Mouse (Mus musculus) testis, adult 2 months (tissue): ENCODE measurements around the gene Abat. TPM values are rescaled to one million over a fixed set of nuclear protein-coding genes. Genes with fewer than 3 reads are reported as not detected.

Experiments
- H3K27ac ChIP-seq: fragments of 200-500 bp; 2 replicates; pipeline ENCODE4 v1.5.1; 2012; ENCODE audit warnings: low read depth, low read length; ENCODE audit not compliant: control insufficient read depth, insufficient read depth
- H3K27me3 ChIP-seq: fragments of 200-500 bp; 2 replicates; pipeline ENCODE4 v1.6.1; 2012; ENCODE audit warnings: mild to moderate bottlenecking, low read length, moderate library complexity; ENCODE audit not compliant: control insufficient read depth, insufficient read depth
- H3K36me3 ChIP-seq: fragments of 200-500 bp; 2 replicates; pipeline ENCODE4 v1.6.1; 2012; ENCODE audit warnings: mild to moderate bottlenecking, low read length; ENCODE audit not compliant: control insufficient read depth, insufficient read depth
- H3K4me1 ChIP-seq: fragments of 200-500 bp; 2 replicates; pipeline ENCODE4 v1.6.1; 2012; ENCODE audit warnings: low read length; ENCODE audit not compliant: control insufficient read depth, insufficient read depth
- H3K4me3 ChIP-seq: fragments of 200-500 bp; 2 replicates; pipeline ENCODE4 v1.5.1; 2012; ENCODE audit warnings: low read depth, mild to moderate bottlenecking, low read length, moderate library complexity, mixed read lengths; ENCODE audit not compliant: control insufficient read depth
- CTCF ChIP-seq: fragments of 200-500 bp; IDR thresholded peaks from 2 replicates; pipeline ENCODE4 v1.5.1; 2012; ENCODE audit warnings: low read depth, mild to moderate bottlenecking, inconsistent platforms, low read length, moderate library complexity; ENCODE audit not compliant: control insufficient read depth, insufficient read depth, insufficient replicate concordance
- POLR2A ChIP-seq: fragments of 200-500 bp; IDR thresholded peaks from 2 replicates; pipeline ENCODE4 v1.6.1; 2012; ENCODE audit warnings: low read depth, mild to moderate bottlenecking, inconsistent platforms, low read length, moderate library complexity; ENCODE audit not compliant: control insufficient read depth
- polyA plus RNA-seq: library from polyadenylated mRNA; depleted of rRNA; stranded (reverse); fragments of >200 nt; gene quantifications from 2 replicates; pipeline ENCODE4 v1.2.3, GENCODE M21; 2012

Gene Abat
- polyA plus RNA-seq, 1 experiment = 21.2 TPM

DNA sequence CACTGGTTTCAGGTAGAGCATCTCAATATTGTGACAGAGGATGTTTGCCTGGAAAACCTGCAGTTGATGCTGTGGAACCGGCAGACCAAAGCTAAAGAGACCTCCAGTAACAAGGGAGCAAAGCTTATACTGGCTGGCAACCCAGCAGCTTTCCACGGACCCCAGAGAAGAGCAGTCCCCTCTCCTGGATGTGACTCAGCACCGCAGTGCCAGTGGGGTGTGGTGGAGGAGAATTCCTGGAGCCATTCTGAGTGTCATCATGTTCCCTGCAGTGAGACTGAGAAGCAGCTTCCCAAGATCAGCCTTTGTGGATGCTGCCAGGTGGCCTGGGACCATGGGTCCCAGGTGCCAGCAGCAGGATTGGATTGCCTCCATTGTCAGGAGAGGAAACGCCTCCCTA, 99.8 kb downstream of the Abat start:
- TF ChIP-seq CTCF = no peak
- TF ChIP-seq POLR2A = no peak
- no peak overlapping the region for H3K4me3 ChIP-seq

DNA sequence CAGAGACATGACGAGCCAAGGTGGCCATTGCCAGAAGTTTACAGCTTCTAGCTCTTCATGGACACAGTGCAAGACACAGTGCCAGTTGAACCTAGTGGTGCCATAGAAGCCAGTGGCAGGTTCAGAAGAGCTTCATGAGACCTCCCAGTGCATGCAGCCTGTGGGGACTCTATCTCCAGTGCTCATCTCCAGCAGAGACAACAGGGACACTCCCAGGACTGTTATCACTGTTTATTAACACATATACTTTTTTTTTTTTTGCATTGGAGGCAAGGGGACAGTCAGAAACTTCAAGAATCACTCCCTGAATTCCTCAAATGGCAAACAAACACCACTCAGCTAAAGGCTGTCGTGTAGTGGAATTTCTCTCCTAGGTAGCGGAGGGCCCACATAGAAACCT, 100.2 kb downstream of the Abat start:
- no peak overlapping the region for H3K27ac ChIP-seq
- no peak for TF ChIP-seq POLR2A
- TF ChIP-seq CTCF = no peak
- no peaks in the 10 kb centered on the region for H3K4me1 ChIP-seq
- no peaks in the 10 kb centered on the region for H3K36me3 ChIP-seq
- no peaks in the 10 kb centered on the region for H3K27me3 ChIP-seq
- no peak overlapping the region for H3K4me3 ChIP-seq

More for the DNA sequence above, 99.8 kb downstream of the Abat start:
- Histone ChIP-seq H3K4me1 (no peaks in the 10 kb centered on the region), H3K27ac (no peak overlapping the region), H3K27me3 (no peaks in the 10 kb centered on the region), H3K36me3 (no peaks in the 10 kb centered on the region)

GRCm38 (mm10) chr16:8619659-8620314, 106.6 kb downstream of the Abat start:
- Histone ChIP-seq H3K27me3 (no peaks in the 10 kb centered on the region), H3K4me1 (no peaks in the 10 kb centered on the region), H3K27ac (peak overlapping the region; percentile 70), H3K4me3 (no peak overlapping the region), H3K36me3 (no peaks in the 10 kb centered on the region)
- no peak for TF ChIP-seq POLR2A
- TF ChIP-seq CTCF = no peak

DNA sequence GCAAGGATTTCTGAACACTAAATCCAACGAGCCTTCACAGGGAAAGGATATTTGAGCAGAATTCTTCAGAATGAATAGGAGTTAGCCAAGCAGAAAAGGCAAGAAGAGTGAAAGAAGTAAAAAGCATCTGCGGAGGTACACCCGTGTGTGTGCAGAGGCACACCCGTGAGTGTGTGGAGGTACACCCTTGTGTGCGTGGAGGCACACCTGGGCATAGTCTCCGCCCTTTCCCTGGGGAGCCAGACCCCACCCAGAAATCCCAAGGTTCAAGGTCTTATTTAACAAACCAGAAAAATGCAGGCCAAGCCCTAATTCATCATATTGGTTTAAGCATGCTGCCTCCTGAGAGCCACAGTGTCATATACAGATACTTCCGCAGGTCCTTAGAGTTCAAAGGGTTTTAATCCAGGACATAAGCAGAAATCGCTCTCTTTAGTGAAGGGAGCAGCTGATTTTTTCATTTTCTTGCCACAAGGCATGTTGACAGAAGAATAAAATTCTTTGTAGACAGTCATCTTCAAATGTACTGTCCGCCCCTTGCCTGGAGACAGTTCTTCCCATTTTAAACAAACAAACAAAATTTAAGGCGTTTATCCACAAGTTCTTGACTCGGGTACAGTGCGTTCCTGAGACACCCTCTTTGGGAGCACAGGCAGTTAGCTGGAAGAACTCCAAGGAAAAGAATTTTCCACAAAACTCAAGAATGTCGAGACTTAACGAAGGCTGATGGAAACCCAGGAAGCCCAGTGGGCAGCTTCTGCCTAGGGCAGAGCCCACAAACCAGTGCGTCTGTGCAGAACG, 107.3 kb downstream of the Abat start:
- Histone ChIP-seq H3K36me3 (no peaks in the 10 kb centered on the region), H3K4me3 (no peak overlapping the region), H3K27me3 (no peaks in the 10 kb centered on the region), H3K27ac (peak overlapping the region; percentile 70), H3K4me1 (no peaks in the 10 kb centered on the region)
- TF ChIP-seq CTCF (no peak), POLR2A (no peak)

GRCm38 (mm10) chr16:8630419-8630818, 117.2 kb downstream of the Abat start:
- TF ChIP-seq CTCF (no peak), POLR2A (no peak)
- H3K27ac ChIP-seq = no peak overlapping the region
- H3K36me3 ChIP-seq = no peaks in the 10 kb centered on the region; the same call in 1 of the 2 replicates
- H3K27me3 ChIP-seq = no peaks in the 10 kb centered on the region
- no peak overlapping the region for H3K4me3 ChIP-seq
- no peaks in the 10 kb centered on the region for H3K4me1 ChIP-seq

DNA sequence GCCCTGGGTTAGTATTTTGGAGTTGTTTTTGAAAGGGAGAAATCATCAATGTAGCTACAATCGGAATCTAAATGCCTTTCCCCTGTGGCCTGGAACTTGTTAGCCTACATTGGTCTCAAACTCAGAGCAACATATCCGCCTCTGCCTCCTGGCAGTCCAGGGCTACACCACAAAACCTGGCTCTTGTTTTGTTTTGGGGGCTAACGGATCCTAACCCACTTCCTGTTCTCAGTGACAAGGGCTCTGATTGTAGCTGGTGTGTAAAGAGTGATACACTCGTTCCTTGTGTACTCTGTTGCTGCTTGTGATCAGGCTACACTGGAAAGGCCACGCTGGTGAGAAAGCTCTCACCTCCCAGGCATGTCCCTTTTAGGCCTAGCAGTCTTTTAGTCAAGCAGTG, 118.2 kb downstream of the Abat start:
- no peak overlapping the region for H3K4me3 ChIP-seq
- TF ChIP-seq CTCF = no peak
- no peak for TF ChIP-seq POLR2A
- no peak overlapping the region for H3K27ac ChIP-seq
- H3K36me3 ChIP-seq = no peaks in the 10 kb centered on the region; the same call in 1 of the 2 replicates
- no peaks in the 10 kb centered on the region for H3K27me3 ChIP-seq
- H3K4me1 ChIP-seq = peaks cover 6% of the 10 kb centered on the region

- H3K4me3 ChIP-seq = peak overlapping the region; percentile 99
- H3K27me3 ChIP-seq = no peaks in the 10 kb centered on the region
- H3K4me1 ChIP-seq = peaks cover 8% of the 10 kb centered on the region
- no peak for TF ChIP-seq CTCF
- TF ChIP-seq POLR2A = no peak
- H3K36me3 ChIP-seq = no peaks in the 10 kb centered on the region; the same call in 1 of the 2 replicates
- peak overlapping the region; percentile 98 for H3K27ac ChIP-seq
Measured at GRCm38 (mm10) chr16:8636867-8637216, 123.6 kb downstream of the Abat start.
